Mouse (Mus musculus) lung, adult 2 months (tissue): ENCODE measurements around the gene Ncor2. TPM values are rescaled to one million over a fixed set of nuclear protein-coding genes. Genes with fewer than 3 reads are reported as not detected.
"Not testable (repeated sequence)": the region's sequence is repeated elsewhere in the genome, so short reads cannot be mapped to it uniquely, and the experiment has no call there.

ENCODE experiments used
- DNase-seq: peaks from one replicate; pipeline ENCODE4 v3.0.0; 2022
- H3K4me1 ChIP-seq: fragments of 200-500 bp; 2 replicates; pipeline ENCODE4 v1.6.1; 2011; ENCODE audit warnings: low read length; ENCODE audit not compliant: control insufficient read depth, insufficient read depth
- H3K4me3 ChIP-seq: fragments of 200-500 bp; replicated peaks from 2 replicates; pipeline ENCODE3; 2011; ENCODE audit warnings: low read depth, mild to moderate bottlenecking, control low read depth, low read length; ENCODE audit errors: extremely low read depth
- CTCF ChIP-seq: fragments of 200-500 bp; IDR thresholded peaks from 2 replicates; pipeline ENCODE4 v1.5.1; 2011; ENCODE audit warnings: mild to moderate bottlenecking, low read length, control low read depth; ENCODE audit not compliant: insufficient read depth
- POLR2A ChIP-seq: fragments of 200-500 bp; IDR thresholded peaks from 2 replicates; pipeline ENCODE4 v1.6.1; 2011; ENCODE audit warnings: low read depth, mild to moderate bottlenecking, control low read depth, low read length, borderline replicate concordance; ENCODE audit errors: extremely low read depth
- WGBS: fragments of 180-500 bp; shearing (Covaris S2); methylation state at CpG from one replicate; pipeline ENCODE4 v1.1.7; 2018; 5-methylcytosine and 5-hydroxymethylcytosine counted together
- polyA plus RNA-seq: library from polyadenylated mRNA; depleted of rRNA; stranded (reverse); fragments of >200 nt; gene quantifications from 2 replicates; pipeline ENCODE4 v1.2.3, GENCODE M21; 2012

Ncor2 gene
- polyA plus RNA-seq, 1 experiment, result 78.9 TPM

- Histone ChIP-seq H3K4me3 (no peak overlapping the region), H3K4me1 (peaks cover 3% of the 10 kb centered on the region)
- 32% methylated on average over 11 of the region's 11 CpGs for WGBS
- TF ChIP-seq POLR2A (no peak), CTCF (no peak)
- DNase-seq, result no peak
These were observed 36.4 kb upstream of the Ncor2 start for GRCm38 (mm10) chr5:125215346-125215929.

DNA sequence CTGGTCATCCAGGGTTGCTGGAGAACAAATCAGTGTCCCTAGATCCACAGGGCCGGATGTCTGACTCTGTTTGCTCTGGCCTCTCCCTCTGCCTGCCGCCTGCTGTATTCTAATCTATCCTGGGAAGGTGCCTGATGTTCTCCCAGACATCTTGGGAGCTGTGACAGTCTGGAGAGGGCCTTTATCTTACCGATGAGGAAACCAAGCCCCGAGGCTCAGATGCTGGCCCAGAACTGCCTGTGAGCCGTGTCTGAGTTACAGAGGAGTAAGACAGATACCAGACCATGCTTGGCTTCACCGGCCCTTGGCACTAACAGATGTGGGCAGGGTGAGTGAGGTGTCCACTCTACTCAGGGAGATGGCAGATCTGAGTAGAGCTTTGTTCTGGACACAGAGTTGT, 35.0 kb upstream of the Ncor2 start:
- no peak for TF ChIP-seq POLR2A
- no peak for TF ChIP-seq CTCF
- 89% methylated on average over 6 of the region's 6 CpGs for WGBS
- peaks cover 3% of the 10 kb centered on the region for H3K4me1 ChIP-seq
- no peak overlapping the region for H3K4me3 ChIP-seq
- DNase-seq, result no peak

- 90% methylated on average over 3 of the region's 3 CpGs for WGBS
- H3K4me1 ChIP-seq, H3K4me3 ChIP-seq, DNase-seq: not testable (repeated sequence)
- TF ChIP-seq CTCF, result 0 out of 2 replicates have a peak, but pooled peaks have one; percentile 6
These were observed 25.9 kb upstream of the Ncor2 start for GRCm38 (mm10) chr5:125204910-125205309.

- 75% methylated on average over 11 of the region's 11 CpGs for WGBS
- DNase-seq, result no peak
- H3K4me1 ChIP-seq, result 0 out of 2 replicates have a peak, but pooled peaks cover 2% of the 10 kb centered on the region
- no peak overlapping the region for H3K4me3 ChIP-seq
- TF ChIP-seq POLR2A, result no peak
- TF ChIP-seq CTCF, result no peak
These were observed 25.3 kb upstream of the Ncor2 start for GRCm38 (mm10) chr5:125204199-125204815.

DNA sequence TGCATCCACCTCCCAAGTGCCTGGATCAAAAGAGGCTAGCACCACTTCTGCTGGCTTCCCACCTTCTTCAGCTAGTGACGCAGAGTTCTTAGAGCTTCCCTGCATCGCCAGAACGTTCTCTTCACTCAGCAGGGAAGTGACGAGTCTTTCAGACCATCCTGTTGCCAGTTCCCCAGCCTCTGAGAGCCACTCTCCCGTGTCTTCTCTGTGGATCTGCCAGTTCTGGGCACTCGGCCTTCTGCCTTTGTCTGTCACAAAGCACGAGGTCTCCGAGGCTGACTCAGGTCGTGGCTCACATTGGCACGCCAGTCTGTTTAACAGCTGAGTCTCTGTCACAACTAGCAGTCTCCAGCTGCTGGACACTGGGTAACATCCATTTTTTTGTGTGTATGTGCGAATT, 24.7 kb upstream of the Ncor2 start:
- no peak for DNase-seq
- no peak overlapping the region for H3K4me3 ChIP-seq
- 0 out of 2 replicates have a peak, but pooled peaks cover 2% of the 10 kb centered on the region for H3K4me1 ChIP-seq
- no peak for TF ChIP-seq POLR2A
- TF ChIP-seq CTCF, result no peak
- 58% methylated on average over 11 of the region's 11 CpGs for WGBS

DNA sequence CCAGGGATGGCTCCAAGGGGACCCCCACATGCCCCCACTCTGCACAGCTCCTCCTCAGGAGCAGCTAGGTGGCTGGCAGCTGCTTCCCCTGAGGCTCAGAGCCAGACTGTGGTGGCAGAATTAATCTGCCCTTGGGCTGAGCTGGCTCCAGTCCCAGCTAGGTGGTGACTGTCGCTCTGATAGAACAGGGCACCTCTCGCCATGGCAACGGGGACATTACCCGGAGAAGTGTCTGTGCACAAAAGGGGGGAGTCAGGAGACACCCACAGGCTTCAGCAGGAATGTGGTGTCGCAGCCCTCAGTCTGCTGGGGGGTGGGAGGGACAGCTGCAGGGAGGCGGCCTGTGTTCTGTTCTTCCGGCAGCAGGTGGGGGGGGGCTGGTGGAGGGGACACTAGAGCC, 24.1 kb upstream of the Ncor2 start:
- DNase-seq, result no peak
- TF ChIP-seq POLR2A (no peak), CTCF (no peak)
- H3K4me1 ChIP-seq, result 0 out of 2 replicates have a peak, but pooled peaks cover 2% of the 10 kb centered on the region
- H3K4me3 ChIP-seq, result no peak overlapping the region
- WGBS, result 20% methylated on average over 7 of the region's 7 CpGs

GRCm38 (mm10) chr5:125202100-125202499, 23.1 kb upstream of the Ncor2 start:
- 70% methylated on average over 5 of the region's 5 CpGs for WGBS
- no peak for DNase-seq
- Histone ChIP-seq H3K4me1 (0 out of 2 replicates have a peak, but pooled peaks cover 2% of the 10 kb centered on the region), H3K4me3 (no peak overlapping the region)
- no peak for TF ChIP-seq CTCF
- no peak for TF ChIP-seq POLR2A

DNA sequence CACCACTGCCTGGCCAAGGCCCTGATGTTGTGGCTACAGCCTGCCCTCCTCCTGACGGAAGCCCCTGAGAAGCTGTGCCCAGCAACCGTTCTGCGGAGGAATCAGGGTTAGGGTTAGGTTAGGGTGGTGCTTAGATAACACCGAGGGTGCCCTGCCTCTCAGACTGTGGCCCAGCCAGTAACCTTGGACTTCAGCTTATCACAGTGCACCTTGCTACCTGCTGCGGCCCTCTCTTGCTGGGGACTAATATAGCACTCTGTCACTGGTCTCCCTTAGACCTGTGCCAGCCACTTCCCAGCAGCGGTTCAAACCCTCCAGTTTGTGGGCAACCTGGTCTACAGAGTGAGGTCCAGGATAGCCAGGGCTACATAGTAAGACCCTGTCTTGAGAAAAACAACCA, 20.1 kb upstream of the Ncor2 start:
- no peak for DNase-seq
- Histone ChIP-seq H3K4me3 (no peak overlapping the region), H3K4me1 (0 out of 2 replicates have a peak, but pooled peaks cover 2% of the 10 kb centered on the region)
- 93% methylated on average over 6 of the region's 6 CpGs for WGBS
- TF ChIP-seq CTCF (no peak), POLR2A (no peak)

GRCm38 (mm10) chr5:125197325-125197724, 18.3 kb upstream of the Ncor2 start:
- WGBS, result 54% methylated on average over 2 of the region's 2 CpGs
- not testable (repeated sequence) for H3K4me1 ChIP-seq, DNase-seq, H3K4me3 ChIP-seq

DNA sequence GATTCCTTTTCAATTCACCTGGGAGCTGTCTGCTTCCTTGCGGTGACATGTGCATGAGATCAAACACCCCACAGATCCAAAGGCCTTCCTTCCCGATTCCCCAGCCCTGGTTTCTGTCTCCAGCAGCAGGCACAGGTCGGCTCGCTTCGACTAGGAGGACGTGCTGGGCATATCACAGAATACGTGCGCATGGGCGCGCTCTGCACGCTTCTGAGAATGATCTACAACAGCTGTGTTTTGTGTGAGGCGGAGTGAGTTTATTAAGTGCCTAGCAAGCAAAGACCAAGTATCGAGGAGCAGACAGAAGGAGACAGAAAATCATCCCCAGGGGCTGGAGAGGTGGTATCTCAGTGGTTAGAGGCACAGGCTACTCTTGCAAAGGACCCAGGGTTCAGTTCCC, 17.0 kb upstream of the Ncor2 start:
- no peaks in the 10 kb centered on the region for H3K4me1 ChIP-seq
- WGBS, result 71% methylated on average over 13 of the region's 13 CpGs
- TF ChIP-seq POLR2A, result no peak
- no peak for TF ChIP-seq CTCF
- H3K4me3 ChIP-seq, result no peak overlapping the region
- no peak for DNase-seq
